Mouse (Mus musculus): Measurements from ENCODE around the gene Aldh1a1.
"Not testable (repeated sequence)": the region's sequence is repeated elsewhere in the genome, so short reads cannot be mapped to it uniquely, and the experiment has no call there.

Aldh1a1 gene

DNA sequence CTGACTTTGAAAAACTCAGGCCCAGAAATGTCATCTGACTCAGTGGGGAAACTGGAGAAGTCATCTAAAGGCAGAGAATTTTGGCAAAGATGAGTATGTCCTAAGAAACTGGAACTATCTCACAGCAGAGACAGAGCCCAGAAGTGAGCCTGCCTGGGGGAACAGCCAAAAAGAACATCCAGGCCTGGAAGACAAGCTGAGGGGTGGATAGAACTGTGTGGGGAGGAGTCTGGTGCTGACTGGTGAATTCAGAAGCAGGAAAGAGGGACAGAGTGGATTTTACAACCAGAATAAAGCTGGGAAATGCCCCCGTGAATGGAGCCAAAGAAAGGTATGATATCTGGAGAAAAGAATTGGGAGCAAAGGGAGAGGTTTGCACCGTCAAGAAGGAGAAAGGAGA lies at the start of gene Aldh1a1:
TSS of gene Aldh1a1 (plus strand) at position 225 of the 400 bp plus-strand sequence.
- peak; percentile 66 for DNase-seq (ENCODE audit: low spot score)

DNA sequence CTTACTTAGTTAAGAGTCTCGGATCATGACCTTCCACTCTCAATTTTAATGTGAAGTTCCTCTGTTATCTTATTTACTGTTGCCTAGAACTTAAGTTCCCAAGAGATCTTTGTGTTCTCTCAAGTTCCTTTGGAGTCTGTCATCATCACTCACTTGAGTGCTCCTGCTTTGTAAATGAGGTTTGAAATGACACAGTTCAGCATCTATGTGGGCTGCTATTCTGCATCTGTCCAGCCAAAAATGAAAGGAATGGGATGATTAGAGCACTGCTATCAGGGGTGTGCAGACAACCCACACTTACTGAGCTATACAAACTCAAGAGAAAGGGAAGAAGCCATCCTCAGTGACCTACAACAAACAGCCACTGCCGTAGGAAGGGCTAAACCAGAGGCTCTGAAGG lies 44.7 kb upstream of the Aldh1a1 start:
- peak; percentile 3 for DNase-seq (ENCODE audit: low spot score)

DNA sequence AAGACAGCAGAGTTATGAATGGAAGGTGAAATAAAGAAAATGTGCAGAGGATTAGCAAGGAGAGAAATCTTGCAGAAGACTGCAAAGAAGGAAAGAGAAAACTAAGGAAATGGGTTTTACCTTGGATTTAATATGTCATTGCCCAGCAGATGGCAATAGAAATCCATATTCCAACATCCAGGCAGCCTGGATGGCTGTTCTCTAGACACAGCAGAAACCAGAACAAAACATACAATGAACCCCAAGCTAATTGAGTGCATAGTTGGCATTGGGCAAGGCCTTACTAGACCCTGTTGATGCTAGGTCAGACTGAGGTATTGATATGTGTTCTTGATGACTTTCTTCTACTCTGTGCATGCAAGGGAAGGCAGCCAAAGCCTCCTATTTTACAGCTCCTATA lies 43.0 kb upstream of the Aldh1a1 start:
- peak; percentile 13 for DNase-seq (ENCODE audit: low spot score)

DNA sequence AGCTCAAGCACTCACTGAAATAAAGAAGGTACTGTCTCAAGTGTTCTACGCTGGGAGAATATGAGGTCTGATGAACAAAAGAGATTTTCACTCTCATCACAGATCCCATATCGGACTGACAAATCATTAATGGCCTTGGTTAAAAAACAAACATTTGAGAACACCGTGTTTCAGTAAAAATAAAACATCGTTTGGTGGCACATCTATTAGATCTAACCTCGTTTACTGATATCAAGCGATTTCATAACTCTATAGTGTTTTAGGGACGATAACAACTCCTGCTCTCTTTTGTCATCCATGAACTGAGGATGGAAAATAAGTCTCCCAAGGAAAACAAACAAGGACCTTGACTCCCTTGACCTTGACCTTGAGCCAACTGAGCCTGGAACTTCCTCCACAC lies 41.5 kb upstream of the Aldh1a1 start:
- no peak for DNase-seq (ENCODE audit: low spot score)

DNA sequence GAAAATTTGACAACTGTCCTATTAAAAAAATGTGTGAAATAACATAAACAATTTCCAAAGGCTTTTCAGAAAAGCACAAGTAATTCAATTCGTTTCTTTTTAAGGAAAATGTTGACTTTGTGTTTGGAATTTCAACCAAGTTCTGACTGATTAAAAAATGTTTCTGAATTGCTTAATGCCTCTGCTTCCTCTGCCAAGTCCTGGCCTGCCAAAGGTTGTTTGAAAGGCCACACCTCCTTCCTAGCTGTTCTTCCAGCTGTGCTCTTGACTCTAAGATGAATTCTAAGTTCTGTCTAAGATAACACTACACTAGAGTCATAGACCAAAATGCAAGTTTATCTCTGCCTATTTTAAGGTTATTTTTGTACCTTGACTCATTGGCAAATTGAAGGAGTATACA lies 8.0 kb upstream of the Aldh1a1 start:
- DNase-seq (ENCODE audit: low spot score): peak; percentile 55

DNA sequence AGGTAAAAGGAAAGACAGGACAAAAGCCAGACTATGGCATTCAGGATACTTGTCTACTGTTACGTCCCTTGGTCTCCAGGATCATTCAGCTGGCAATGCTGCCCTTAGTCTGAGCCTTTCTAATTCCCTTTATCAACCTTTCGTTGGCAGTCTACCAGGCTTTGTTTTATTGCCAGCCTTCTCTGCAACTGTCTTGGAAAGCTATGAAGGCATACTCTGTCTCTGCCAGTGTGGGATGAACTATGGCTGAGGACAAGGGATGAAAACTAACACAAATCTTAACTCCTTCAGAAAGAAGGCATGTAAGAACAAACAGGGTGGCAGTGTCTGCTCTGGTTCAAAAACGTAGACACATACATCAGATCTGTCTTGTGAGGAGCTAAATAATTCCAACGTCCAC lies 565 bp upstream of the Aldh1a1 start:
- DNase-seq (ENCODE audit: low spot score): no peak

DNA sequence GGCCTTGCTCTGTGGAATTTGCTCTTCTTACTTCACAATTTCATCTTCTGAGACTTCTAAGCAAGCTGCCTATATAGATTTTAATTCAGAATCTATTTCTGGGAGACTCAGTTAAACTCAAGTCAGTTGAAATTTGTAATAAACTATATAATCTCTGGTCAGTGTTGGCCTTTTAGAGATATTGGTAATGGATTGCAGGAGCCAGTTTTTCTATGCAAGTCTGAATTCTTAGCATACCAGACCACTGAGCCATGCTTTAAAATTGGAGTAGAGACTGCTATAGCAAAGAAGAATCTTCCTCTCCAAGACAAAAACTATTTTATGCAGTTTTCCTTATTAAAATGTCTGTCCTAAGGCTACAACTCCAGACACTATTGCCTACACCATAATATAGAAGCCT lies 4.0 kb downstream of the Aldh1a1 start:
- no peak for DNase-seq (ENCODE audit: low spot score)

DNA sequence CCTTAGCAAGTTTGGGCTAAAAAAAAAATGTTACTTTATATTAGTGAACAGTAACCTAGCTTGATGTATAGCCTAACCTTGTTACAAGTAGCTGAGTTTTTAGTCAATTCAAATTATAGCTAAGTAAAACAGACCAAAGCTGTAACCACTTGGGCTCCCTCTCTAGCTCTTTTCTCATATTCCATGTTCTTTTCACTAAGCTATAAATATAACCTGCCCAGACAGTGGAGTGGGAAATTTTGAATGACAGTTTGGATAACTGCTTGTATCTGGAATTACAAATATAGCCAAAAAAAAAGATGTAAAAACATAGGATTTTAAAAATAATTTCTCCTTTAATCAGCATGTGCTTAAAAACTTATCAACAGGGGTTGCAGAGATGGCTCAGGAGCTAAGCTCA lies 12.8 kb downstream of the Aldh1a1 start:
- no peak for DNase-seq (ENCODE audit: low spot score)

DNA sequence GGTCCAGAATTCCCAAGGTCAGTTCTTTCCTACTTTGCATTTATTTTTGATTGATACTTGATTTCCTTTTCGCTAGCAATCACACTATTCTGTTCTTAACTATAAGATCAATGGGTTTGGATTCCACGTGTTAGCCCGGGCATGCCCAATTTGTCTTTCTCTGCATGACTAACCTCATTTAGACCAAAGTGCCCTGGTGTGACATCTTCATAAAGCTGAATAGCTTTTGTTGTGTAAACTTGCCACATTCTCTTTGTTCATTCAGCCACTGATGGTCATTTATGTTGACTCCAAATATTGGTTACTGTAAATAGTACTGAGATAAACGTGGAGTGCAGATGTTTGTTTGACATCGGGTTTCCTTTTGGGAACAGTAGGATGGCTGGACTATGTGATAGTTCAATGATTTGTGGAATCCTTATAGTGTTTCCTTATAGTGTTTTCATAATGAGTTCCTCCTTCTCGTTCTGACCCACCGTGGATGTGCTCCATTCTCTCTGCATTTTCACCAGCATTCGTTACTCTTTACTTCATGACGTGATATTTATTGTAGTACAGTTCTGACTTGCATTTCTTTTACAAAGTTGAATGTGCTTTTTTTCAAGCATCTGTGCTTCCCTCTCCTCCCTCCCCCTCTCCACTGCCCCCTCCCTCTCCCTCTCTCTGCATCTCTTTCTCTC lies 14.6 kb downstream of the Aldh1a1 start:
- no peak for DNase-seq (ENCODE audit: low spot score)

DNA sequence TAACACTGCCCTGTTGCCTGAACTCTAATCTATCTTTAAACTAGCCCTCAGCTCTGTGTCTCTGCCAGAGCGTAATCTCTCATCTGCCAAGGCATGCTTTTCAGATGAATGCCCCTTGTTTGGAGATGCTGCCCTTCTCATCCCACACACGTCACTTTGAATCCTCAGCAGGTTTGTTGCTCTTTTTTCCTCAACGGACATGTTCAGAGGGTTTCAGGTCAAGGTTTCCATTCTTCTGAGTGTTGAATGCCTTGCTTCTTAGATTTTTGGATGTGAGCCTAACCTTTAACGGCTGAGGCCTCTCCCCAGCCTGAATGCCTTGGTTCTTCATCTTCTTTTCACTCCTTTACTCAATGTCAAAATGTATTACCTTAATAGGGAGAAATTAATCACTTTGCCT lies 16.1 kb downstream of the Aldh1a1 start:
- DNase-seq (ENCODE audit: low spot score): peak; percentile 9

DNA sequence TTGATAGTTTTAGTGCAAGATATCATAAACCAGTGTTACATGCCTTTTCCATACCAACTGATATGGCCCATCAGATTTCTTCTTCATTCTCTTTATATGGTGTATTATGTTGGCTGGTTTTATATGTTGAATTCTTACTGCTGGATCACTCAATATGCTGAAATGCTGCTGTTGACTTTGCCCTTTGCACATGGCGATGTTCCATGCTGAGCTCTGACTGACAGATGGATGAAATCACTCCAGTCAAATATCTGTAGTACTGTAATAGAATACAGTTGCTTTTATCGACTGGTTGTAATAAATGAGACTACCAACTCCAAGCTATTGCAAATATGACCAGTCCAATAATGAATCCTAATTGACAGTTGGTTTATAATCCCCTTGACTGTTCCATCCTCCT lies 19.5 kb downstream of the Aldh1a1 start:
- DNase-seq (ENCODE audit: low spot score): no peak

DNA sequence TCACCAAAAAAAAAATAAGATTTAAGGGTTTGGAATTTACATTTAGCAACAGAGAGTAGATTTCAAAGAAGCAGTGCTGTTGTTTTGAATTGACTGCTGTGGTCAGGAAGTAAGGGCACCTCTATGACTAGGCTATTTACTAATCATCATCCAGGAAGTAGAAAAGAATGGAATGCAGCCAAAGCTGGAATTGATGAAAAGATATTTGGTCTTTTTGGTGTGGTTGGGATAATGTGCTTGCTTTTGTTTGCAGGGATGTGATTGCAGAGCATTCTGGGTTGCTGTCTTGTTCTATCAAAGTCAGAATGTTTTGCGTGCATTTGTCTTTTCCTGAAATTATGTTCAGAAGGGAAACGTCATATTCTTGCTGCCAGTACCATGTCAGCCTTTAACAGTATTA lies 20.7 kb downstream of the Aldh1a1 start:
- DNase-seq (ENCODE audit: low spot score): no peak

DNA sequence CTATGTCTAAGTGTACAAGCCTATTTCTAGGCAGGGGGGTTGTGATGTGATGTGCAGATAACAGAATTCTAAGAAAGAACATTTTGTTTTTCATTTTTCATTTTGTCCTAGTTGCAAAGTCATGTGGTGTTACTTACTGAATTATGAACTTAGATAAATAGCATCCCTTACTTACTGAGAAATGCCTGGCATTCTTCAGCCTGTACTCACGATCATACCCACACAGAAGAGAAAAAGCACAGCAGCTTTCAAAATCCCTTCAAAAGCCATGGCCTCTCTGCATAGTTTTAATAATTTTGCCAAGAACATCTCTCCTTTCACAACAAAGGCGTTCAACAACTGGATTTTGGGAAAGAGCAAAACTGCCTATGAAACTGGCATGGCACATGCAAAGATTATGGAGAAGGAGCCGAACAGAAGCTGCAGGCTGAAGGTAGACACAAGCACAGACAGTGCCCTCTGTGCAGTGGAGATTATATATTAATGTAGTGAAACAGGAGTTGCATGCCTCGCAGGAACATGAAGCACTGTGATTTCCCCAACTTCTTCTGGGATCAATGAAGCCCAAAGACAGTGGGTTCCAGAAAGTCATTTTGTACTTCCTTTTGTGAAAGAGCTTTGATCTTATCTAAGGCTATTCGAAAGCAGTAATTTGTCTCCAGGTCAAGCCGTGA lies 21.3 kb downstream of the Aldh1a1 start:
- DNase-seq (ENCODE audit: low spot score): peak; percentile 24

DNA sequence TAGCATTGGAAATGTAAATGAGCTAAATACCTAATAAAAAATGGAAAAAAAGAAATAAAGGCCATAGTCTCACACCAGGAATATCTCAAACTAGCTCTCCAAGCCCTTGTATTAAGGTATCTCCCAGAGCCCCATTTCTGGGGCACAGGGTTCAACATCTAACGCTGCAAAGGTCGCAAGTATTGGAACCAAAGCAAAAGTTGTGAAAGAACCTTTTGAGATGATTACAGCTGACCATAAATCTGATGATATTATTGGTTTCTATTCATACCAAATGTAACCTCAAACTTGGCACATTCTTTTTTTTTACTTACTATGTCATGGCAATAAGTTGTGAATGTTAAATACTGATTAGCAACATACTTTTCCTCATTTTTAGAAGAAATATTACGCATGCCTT lies 24.0 kb downstream of the Aldh1a1 start:
- DNase-seq (ENCODE audit: low spot score): no peak

DNA sequence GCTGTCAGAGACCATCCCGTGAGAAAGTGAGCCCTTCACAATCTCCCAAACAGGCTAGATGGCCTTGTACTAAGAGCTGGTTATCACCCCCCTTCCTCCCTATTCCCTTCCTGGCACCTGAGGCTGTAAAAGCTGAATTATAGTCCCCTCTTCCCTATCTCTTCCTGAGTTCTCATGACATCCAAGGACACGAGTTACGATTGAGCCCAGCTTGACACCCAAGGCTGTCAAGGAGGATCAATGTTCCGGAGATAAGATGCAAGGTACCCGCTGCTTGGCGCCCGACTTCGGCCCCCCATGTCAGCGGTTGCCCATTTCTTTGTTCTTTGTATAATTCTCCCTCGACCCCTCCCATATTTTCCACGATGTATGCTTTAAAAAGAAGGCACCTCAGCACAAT lies 36.6 kb downstream of the Aldh1a1 start:
- not testable (repeated sequence) for DNase-seq (ENCODE audit: low spot score)

DNA sequence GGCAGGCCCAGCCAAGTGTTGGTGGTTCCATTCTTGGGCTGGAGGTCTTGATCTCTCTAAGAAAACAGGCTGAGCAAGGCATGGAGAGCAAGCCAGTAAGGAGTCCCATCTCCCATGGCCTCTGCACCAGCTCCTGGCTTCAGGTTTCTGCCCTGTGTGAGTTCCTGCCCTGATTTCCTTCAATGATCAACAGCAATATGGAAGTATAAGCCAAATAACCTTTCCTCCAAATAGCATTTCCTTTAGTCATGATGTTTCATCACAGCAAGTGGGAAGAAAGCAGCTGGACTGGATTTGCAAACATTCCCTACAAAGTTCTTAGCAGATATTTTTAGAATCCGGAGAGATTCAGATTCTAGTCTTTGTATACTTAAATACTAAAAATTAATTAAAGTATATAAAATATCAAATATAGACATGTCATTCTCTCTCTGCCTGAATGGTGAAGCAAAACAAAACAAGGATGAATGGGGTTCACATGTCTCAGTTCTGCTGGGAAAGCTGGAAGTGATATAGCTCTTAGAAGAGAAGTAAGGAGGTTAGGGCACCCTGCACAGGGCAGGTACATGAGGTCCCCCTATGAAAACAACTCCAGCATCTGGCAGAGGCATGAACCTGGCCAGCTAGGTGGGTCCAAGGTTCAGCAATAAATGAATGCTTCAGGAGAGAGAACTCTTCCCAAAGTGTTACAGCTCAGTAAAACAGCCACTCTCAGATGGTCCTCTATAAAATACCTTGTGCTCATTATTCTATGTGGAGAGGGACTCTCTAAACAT lies 37.6 kb downstream of the Aldh1a1 start:
- DNase-seq (ENCODE audit: low spot score): peak; percentile 56

DNA sequence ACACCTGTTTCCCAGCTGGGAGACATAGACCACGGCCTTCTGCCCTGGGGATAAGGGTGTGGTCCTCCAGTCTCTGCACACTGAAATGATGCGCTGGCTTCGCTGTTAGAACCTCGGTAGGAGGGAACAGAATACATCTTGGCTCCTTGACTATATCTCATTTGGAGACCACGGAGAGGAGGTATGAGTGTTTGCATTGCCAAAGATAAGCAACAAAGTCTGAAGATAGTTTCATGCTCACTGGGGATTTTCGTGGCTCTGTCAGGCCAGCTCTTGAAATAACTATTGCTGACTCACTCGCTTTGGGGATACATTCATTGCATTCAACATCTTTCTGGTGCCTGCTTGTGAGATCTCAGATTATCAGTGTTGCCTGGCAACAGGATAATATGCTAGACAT lies 44.0 kb downstream of the Aldh1a1 start:
- no peak for DNase-seq (ENCODE audit: low spot score)

DNA sequence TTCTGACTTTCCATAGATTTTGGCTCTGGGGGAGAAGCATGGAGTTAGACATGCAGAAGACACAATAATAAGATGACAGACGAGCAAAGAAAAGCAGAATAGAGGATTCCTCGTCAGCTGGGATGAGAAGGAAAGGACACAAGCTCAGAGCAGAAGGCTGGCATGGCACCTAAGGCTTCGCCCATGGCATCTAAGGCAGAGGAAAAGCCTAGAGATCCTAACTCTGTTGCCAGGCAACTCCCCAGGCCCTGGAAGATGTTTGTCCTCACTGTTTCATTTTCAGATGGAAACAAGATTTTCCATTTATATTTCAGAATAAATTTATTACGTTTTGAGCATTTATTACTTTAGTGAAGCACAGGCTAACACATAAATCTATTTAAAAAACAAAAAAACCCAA lies 48.5 kb downstream of the Aldh1a1 start:
- DNase-seq (ENCODE audit: low spot score): no peak

DNA sequence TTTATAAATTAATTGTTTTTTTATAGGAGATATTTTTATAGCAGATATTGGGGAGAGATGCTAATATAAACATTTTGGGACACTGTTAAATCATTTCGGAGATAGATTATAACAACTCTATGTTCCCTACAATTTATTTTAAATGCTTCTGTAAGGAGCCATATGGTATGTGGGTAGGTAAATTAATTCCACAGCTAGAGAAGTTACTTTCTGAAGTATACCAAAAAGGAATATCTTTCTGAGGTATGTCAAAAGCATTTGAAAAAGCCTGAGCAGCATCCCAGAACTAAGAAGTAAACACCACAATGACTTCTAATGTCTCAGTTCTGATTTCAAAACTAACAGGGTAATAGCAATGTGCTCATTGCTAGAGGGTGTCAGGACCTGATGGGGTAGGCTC lies 49.4 kb downstream of the Aldh1a1 start:
- DNase-seq (ENCODE audit: low spot score): no peak

DNA sequence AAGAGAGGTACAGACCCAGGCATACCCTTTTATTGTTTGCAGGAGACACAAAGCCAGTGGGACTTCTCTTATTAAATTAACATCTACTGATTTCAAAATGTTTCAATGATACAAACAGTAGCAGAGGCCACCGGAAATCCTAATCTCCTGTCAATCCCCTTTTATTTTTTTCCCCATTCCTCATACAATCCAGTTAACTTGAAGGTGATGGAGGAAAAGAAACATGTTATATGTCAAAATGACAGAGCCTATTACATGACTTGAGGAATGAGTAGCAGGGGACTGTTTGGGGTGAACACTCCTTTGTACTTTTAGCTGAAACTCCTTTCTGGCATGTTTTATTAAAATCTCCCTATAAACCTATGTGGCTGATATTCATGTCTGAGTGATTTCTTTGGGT lies 51.3 kb downstream of the Aldh1a1 start:
- no peak for DNase-seq (ENCODE audit: low spot score)

DNA sequence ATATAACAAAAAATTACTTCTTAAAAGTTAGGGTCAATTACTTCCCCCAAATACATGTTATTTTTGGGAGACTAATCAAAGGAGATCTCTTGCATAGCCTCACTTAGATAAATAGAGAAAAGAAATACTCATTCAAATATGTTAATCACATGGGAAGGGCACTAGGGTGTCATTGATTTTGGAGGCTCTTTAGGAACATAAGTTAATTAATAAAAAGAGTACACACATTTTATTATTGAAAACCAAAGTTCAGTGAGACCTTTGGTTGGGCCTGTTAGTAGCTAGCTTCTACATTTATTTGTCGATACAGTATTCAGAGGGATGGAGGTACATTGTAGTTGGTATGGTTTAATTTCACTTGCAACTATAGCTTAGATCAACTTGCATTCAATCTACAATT lies 52.4 kb downstream of the Aldh1a1 start:
- no peak for DNase-seq (ENCODE audit: low spot score)

DNA sequence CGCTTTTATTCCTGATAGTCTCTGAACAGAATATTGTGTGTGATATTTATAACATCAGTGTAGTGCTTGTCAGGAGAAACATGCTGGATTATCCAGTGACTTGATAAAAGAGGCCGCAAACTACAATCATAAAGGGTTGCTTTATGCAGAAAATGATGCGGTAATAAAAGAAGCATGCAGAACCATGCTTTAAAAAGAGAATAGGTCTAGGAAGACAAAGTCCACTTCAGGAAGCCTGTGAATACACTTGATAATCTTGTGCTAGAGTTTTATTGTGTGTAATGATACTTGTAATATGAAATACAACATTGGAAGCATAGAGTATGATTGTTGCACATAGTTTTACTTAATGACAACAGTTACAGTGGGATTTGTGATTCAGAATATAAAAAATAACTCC lies 54.5 kb downstream of the Aldh1a1 start:
- no peak for DNase-seq (ENCODE audit: low spot score)

DNA sequence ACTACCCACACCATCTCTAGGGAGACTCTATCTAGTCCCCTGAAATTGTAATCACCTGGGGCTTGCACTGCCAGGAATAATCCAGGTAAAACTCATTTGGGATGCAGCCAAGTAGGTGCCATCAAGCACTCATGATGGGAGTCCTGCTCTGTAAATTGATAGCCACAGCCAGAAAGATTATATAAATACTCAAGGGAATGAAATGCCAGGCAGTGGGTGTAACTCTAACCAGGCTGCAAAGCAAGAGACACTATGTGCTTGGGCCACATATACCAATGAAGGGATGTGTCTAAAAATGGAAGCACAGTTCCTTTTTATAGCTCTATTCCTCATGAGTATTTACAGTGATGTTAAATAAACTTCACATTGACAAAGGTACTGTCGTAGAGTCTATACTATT lies 56.9 kb downstream of the Aldh1a1 start:
- no peak for DNase-seq (ENCODE audit: low spot score)
